Mouse (Mus musculus) kidney, adult 11 months (tissue): ENCODE results near the gene Cyp1a2.
"Not testable (repeated sequence)": the region's sequence is repeated elsewhere in the genome, so short reads cannot be mapped to it uniquely, and the experiment has no call there.

Experiments
- DNase-seq: peaks from one replicate; pipeline ENCODE4 v3.0.0; 2022

Gene Cyp1a2

GRCm38 (mm10) chr9:57683520-57683919, at the start of gene Cyp1a2:
TSS of gene Cyp1a2 (minus strand) at chr9:57683703.
- DNase-seq = no peak

DNA sequence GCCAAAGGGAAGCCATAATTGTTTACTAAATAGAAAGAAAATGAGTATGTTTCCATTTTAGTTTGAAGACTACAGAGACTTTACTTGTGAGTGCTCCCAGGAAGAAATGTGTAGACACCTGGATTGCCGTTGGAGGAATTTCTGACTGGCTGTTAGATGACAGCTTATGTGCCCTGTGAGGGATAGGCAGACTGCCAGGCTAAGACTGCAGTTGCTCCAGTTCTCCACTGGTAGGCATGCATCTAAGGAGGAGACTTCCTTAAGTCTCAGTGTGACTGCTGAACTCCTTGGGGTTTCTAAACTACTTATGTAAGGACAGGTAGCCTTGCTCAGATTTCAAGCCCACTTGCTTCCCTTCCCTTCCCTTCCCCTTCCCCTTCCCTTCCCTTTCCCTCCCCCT, 44.8 kb upstream of the Cyp1a2 start:
- no peak for DNase-seq

GRCm38 (mm10) chr9:57724701-57725100, 41.2 kb upstream of the Cyp1a2 start:
- no peak for DNase-seq

DNA sequence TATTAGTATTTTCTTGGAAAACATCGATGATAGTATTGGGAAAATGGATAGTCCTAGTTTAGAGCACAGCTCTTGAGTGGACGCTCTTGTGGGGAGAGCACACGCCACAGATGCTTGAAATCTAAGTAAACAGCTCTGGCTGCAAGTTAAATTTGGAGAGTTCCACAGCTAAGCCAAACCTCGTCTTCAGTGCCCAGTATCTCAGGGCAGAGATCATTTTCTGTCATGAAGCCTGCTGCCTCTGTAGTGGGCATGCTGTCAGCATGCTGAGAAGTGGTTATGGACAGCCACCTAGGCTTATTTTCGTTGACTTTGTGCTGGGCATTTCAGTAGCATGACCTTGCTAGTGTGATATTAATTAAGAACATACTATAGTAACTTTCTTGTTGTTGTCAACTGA, 40.3 kb upstream of the Cyp1a2 start:
- no peak for DNase-seq

GRCm38 (mm10) chr9:57723315-57723715, 39.8 kb upstream of the Cyp1a2 start:
- DNase-seq = peak; percentile 83

- no peak for DNase-seq
These were observed 38.9 kb upstream of the Cyp1a2 start for GRCm38 (mm10) chr9:57722371-57722770.

DNA sequence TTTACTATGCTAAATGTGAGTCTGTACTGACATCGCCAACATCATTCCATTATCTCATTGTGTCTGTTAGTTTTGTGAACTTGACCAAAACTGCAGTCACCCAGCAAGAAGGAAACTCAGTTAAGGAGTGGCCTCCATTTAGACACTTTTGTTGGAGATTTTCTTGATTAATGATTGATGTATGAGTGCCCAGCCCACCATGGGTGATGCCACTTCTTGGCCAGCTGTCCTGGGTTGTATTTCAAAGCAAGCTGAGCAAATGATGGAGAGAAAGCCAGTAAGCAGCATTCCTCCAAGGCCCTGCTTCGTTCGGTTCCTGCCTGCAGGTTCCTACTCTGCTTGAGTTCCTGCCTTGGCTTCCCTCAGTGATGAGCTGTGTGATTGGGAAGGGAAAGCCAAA, 37.2 kb upstream of the Cyp1a2 start:
- DNase-seq = no peak

- DNase-seq = peak; percentile 54
These were observed 34.9 kb upstream of the Cyp1a2 start for GRCm38 (mm10) chr9:57718408-57718807.

DNA sequence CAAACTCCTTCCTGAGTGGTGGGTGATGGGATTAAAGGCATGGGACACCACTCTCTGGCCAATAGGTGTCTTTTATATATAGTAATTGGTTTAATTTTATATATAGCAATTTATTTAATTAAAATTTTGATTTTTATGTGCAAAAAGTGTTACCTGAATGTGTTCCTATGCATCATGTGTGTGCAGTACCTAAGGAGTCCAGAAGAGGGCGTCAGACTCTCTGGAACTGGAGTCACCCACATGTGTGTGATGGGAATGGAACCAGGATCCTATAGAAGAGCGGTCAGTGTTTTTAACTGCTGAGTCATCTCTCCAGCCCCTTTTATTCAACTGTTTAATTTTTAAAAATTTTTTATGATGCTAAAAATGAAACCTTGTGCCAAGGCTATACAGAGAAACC, 28.7 kb upstream of the Cyp1a2 start:
- DNase-seq = no peak

GRCm38 (mm10) chr9:57710214-57710613, 26.7 kb upstream of the Cyp1a2 start:
- DNase-seq = not testable (repeated sequence)

DNA sequence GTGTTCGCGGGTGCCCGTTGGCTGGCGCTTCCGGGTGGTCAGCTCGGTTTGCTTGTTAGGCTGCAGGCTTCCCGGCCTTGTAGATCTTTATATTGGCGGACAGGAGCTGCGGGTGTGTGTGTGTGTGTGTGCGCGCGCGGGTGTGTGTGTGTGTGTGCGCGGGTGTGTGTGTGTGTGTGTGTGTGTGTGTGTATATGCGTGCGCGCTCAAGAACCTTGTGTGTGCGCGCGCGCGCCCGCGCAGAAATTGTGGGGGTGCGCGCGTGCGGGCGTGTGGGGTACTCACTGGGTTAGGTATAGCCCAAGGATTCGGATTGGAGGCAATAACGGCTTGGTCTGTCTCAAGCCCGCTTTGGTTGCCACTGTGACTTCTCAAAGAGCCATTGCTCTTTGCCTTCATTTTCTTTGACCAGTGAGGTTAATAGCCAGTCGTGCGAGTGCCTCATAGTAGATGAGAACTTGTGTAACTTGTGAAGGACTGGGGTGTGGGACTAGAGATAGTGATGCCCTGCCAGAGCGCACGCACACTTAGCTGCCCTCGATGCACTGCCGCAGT, 25.3 kb upstream of the Cyp1a2 start:
- no peak for DNase-seq

DNA sequence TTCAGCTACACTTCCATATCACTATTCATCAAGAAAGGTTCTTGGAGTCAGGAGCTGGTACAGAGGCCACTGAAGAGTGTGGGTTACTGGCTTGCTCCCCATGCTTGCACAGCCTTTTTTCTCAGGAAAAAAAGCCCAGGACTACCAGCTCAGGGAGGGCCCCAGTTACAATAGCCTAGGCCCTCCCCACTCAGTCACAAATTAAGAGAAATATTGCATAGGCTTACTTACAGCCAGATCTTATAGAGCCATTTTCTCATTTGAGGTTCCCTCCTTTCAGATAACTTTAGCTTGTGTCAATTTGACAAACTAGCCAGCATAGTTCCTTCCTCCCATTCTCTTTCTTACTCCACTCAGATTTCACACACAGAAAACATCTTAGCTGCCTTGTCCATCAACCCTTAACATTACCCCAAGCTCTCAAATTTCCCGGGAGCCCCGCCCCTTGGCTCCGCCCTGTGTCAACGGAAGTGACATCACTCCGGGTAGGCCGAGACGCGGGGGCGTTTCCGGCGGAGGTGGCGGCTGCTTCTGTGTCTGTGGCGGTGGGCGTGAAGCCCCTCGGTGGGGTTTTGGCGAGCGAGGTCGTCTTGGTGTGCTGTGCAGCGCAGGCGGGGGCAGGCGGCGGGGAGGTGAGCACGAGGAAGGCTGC, 24.7 kb upstream of the Cyp1a2 start, which contains the start of gene Edc3:
TSS of gene Edc3 (plus strand) at position 473 of the 652 bp plus-strand sequence.
- DNase-seq = peak; percentile 84

- DNase-seq = no peak
These were observed 23.0 kb upstream of the Cyp1a2 start for GRCm38 (mm10) chr9:57706496-57706895.

- no peak for DNase-seq
These were observed 15.1 kb upstream of the Cyp1a2 start for GRCm38 (mm10) chr9:57698466-57699150.

DNA sequence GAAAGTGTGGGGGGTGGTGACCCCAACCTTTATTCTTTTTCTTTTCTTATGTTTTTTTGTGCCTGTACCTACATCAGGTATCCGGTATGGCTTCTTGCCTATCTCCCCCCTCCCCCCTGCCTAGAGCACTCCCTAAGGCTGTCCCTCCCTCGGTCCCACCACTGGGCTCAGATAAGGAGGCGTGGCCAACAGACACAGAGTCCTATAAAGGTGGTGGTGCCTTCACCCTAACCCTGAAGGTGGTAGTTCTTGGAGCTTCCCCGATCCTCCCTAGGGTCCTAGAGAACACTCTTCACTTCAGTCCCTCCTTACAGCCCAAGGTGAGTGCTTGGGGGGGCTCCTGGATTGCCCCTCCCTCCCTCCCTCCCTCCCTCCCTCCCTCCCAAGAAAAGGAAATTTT, 13.9 kb upstream of the Cyp1a2 start:
- DNase-seq = no peak

GRCm38 (mm10) chr9:57696380-57697285, 13.1 kb upstream of the Cyp1a2 start:
- DNase-seq = peak; percentile 60

GRCm38 (mm10) chr9:57694108-57694507, 10.6 kb upstream of the Cyp1a2 start:
- DNase-seq = no peak

DNA sequence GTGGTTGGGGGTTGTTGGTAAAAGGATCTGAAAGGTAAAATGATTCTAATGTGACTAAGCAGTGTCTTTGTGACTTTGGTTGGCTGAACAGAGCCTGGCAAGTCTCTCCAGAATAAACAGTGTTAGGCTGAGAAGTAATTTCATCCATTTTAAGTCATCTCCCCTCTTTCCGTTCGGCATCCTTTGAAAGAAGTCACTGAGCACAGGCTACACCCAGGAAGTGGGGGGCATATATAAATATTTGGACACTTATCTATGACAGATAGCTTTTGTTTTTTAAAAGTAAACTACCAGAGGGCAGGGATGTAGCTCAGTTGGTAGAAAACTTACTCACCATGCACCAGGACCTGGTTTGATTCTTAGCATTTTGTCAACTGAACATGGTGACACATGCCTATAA, 5.1 kb upstream of the Cyp1a2 start:
- no peak for DNase-seq

DNA sequence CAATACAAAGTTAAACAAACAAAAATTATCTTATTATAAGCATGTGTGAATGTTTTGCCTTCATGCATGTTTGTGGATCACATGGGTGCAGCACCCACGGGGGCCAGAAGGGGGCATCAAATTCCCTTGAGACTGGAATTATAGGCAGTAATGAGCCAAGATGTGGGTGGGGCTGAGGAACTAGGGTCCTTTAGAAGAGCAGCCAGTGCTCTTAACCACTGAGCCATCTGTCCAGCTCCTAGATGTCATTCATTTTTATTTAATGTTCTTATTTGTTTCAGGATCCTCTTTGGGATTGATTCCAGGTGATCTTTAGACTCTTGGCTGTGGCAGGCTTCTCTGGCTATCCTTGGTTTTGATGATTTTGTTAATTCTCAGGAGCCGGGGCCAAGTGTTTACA, 4.7 kb upstream of the Cyp1a2 start:
- DNase-seq = no peak

GRCm38 (mm10) chr9:57687751-57688150, 4.2 kb upstream of the Cyp1a2 start, which contains the start of gene Cyp1a1:
TSS of gene Cyp1a1 (plus strand) at chr9:57687928.
- DNase-seq = no peak

DNA sequence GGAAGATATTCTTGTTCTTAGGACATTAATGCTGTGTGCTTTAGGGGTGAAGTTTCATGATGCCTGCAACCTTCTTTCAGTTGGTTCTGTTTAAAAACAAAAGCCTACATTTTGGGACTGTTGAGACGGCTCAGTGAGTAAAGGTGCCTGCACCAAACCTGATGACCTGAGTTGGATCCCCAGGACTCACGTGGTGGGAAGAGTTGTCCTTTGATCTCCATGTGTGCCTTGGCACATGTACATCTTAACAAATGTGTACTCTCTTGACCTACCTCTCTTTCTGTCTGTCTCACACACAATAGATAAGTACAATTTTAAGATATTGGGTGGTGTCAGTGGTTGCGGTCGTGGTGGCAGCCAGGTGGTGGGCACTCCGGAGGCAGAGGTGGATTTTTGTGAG, 2.5 kb upstream of the Cyp1a2 start:
- no peak for DNase-seq

DNA sequence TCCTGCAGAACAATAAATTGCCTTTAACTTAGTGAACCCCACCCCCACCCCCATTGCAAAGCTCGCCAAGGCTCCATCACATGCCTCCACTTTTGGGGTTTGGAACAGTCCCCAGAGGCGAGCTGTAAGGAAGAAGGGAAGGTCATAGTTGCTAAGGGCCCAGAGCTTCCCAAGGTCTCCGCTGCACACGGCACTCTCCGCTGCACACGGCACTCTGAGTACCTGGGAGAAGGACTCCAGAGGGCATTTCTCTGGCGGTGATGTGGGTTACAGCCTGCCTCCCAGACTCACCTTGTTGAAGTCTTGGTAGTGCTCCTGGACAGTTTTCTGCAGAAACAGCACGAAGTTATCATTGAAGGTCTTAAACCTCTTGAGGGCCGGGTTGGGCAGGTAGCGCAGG, 2.1 kb downstream of the Cyp1a2 start:
- peak; percentile 62 for DNase-seq

DNA sequence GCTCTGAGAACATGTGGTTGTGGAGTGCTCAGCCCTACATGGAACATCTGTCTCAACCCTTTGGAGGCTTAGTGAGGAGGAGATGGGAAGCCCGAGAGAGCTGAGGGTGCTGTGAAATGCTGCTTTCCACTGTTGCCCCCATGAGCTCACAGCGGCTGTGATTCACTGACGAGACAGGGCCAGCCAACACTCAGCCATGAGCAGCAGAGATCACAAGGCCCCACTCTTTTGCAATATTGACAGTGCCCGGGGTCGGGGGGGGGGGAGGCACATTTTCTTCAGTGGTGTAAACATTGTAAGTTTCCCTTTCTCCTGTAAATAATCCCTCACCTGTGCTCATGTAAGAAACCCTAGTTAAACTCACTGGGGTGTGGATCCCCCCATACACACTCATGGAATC, 12.0 kb downstream of the Cyp1a2 start:
- no peak for DNase-seq
